Mouse (Mus musculus): ENCODE measurements around the gene Galnt3. TPM values are rescaled to one million over a fixed set of nuclear protein-coding genes. Genes with fewer than 3 reads are reported as not detected.

The Galnt3 gene
- 0.66 and 1.3 TPM in 2 replicates for polyA plus RNA-seq (2012; rRNA removed)

DNA sequence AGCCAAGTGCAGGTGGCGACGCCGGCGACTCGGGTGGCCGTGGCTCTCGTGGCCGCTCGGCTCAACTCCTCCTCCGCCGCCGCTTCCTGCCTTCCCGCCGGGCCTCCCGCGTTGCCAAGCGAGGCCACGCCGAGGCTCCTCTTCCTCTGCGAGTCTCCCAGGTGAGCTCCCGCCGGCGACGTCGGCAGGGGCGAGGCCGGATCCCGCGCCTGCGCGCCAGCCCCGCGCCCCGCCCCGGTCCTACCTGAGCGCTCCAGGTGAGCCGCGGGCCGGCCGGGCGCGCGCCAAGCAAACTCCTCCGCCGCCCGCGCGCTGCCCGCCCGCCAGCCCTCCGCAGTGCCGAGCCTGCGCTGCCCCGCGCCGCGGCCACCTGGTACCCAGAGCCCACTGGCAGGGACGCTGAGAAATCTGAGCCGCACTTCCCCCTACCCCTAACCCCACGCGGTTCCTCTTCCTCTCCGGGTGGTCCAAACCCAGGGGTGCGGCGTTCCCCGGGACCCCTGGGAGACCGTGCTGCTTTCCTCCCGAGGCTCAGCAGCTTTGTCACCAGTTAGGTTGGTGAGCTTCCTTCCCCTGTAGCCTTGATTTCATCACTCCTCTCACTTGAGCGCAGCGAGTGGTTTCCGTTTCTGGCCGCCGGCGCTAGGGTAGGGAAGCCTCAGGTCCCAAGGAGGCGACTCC lies at the start of gene Galnt3:
Gene Galnt3 (minus strand): TSS at position 404 of the 681 bp plus-strand sequence.
- Histone ChIP-seq H3K36me3 (ENCODE audit: control insufficient read depth, insufficient read depth, low read length) (no peaks in the 10 kb centered on the region), H3K27me3 (ENCODE audit: control insufficient read depth, insufficient read depth, low read length) (0 out of 2 replicates have a peak, but pooled peaks cover 3% of the 10 kb centered on the region), H3K4me1 (replicated peaks; ENCODE audit: control insufficient read depth, insufficient read depth, low read length) (peaks cover 15% of the 10 kb centered on the region), H3K27ac (ENCODE audit: control insufficient read depth, insufficient read depth, low read length) (no peak within 1 kb of the TSS), H3K4me3 (ENCODE audit: control insufficient read depth, insufficient read depth, low read length) (peak within 1 kb of the TSS; percentile 42)
- WGBS, result under 1% methylated on average over 74 of the region's 74 CpGs
- peak; percentile 18 for DNase-seq
- no peak for TF ChIP-seq POLR2A (IDR thresholded peaks at IDR 0.05; ENCODE audit: control insufficient read depth, extremely low read depth, insufficient read depth, low read length, poor library complexity)
- no peak for TF ChIP-seq CTCF (IDR thresholded peaks at IDR 0.05; ENCODE audit: borderline replicate concordance, control insufficient read depth, extremely low read depth, insufficient read depth, low read length, poor library complexity)

DNA sequence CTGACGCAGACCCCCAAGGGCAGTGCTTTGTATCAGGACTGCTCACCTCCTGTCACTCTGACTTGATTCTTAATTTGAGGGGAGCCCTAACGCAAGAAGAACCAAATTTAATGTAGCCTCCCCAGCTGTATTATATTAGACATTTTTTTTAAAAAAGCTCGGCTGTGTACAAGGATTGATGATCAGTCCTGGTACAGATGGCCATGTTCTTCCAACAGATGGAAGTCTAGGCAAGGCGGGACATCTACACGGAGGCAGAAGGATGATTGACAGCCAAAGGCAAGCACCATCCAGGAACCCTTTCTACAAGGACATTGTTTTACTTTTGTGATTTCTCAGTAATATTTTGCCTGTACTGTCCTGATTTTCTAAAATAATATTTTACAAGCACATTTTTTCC lies 48.3 kb upstream of the Galnt3 start:
- WGBS, result 93% methylated on average over 5 of the region's 5 CpGs
- no peak overlapping the region for H3K27ac ChIP-seq (ENCODE audit: control insufficient read depth, insufficient read depth, low read length)
- DNase-seq, result no peak
- no peaks in the 10 kb centered on the region for H3K36me3 ChIP-seq (ENCODE audit: control insufficient read depth, insufficient read depth, low read length)
- no peaks in the 10 kb centered on the region for H3K4me1 ChIP-seq (replicated peaks; ENCODE audit: control insufficient read depth, insufficient read depth, low read length)
- H3K27me3 ChIP-seq (ENCODE audit: control insufficient read depth, insufficient read depth, low read length), result no peaks in the 10 kb centered on the region
- TF ChIP-seq CTCF (IDR thresholded peaks at IDR 0.05; ENCODE audit: borderline replicate concordance, control insufficient read depth, extremely low read depth, insufficient read depth, low read length, poor library complexity), result no peak
- no peak for TF ChIP-seq POLR2A (IDR thresholded peaks at IDR 0.05; ENCODE audit: control insufficient read depth, extremely low read depth, insufficient read depth, low read length, poor library complexity)
- H3K4me3 ChIP-seq (ENCODE audit: control insufficient read depth, insufficient read depth, low read length), result no peak overlapping the region

DNA sequence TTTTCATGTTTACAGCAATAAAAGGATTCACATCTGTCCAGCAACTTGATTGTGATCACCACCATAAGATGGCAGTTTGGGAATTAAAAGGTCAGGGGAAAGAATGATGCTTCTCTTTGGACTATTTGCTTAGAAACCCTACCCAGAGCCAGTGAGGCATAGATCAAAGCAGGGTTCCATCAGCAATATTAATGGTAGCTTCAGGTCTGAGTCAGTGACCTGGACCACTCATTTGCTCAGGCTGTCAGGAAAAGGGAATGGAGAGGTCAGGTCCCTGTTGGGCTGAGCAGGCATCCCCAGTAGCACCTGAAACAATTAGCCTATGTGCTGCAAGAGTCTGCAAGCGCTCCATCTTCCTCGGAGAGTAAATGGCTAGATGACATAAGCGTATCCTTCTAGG lies 46.8 kb upstream of the Galnt3 start:
- Histone ChIP-seq H3K36me3 (ENCODE audit: control insufficient read depth, insufficient read depth, low read length) (no peaks in the 10 kb centered on the region), H3K27me3 (ENCODE audit: control insufficient read depth, insufficient read depth, low read length) (no peaks in the 10 kb centered on the region), H3K27ac (ENCODE audit: control insufficient read depth, insufficient read depth, low read length) (no peak overlapping the region), H3K4me1 (replicated peaks; ENCODE audit: control insufficient read depth, insufficient read depth, low read length) (no peaks in the 10 kb centered on the region), H3K4me3 (ENCODE audit: control insufficient read depth, insufficient read depth, low read length) (no peak overlapping the region)
- TF ChIP-seq POLR2A (IDR thresholded peaks at IDR 0.05; ENCODE audit: control insufficient read depth, extremely low read depth, insufficient read depth, low read length, poor library complexity), result no peak
- no peak for DNase-seq
- WGBS, result 96% methylated on average over 3 of the region's 3 CpGs

DNA sequence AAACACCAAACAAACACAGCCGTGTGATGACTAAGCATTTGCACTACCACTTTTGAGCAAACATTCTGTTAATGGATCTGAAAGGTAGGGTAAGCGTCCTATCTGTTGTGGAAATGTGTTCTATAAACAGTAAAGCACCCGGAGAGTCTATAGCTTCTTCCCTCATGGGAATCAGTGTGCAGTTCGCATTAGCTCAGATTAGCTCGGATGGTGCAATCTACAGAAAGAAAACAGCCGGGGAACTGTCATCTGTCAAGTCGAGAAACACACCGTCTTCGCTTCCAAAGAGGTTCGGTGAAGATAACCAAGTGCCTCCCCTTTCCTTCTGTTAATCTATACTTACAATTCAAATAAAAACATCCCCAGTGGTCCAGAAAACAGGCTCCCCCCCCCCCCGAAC lies 45.9 kb upstream of the Galnt3 start:
- TF ChIP-seq POLR2A (IDR thresholded peaks at IDR 0.05; ENCODE audit: control insufficient read depth, extremely low read depth, insufficient read depth, low read length, poor library complexity), result no peak
- TF ChIP-seq CTCF (IDR thresholded peaks at IDR 0.05; ENCODE audit: borderline replicate concordance, control insufficient read depth, extremely low read depth, insufficient read depth, low read length, poor library complexity), result no peak
- Histone ChIP-seq H3K4me1 (replicated peaks; ENCODE audit: control insufficient read depth, insufficient read depth, low read length) (no peaks in the 10 kb centered on the region), H3K27ac (ENCODE audit: control insufficient read depth, insufficient read depth, low read length) (no peak overlapping the region), H3K36me3 (ENCODE audit: control insufficient read depth, insufficient read depth, low read length) (no peaks in the 10 kb centered on the region), H3K27me3 (ENCODE audit: control insufficient read depth, insufficient read depth, low read length) (no peaks in the 10 kb centered on the region), H3K4me3 (ENCODE audit: control insufficient read depth, insufficient read depth, low read length) (no peak overlapping the region)
- WGBS, result 86% methylated on average over 11 of the region's 11 CpGs
- no peak for DNase-seq

DNA sequence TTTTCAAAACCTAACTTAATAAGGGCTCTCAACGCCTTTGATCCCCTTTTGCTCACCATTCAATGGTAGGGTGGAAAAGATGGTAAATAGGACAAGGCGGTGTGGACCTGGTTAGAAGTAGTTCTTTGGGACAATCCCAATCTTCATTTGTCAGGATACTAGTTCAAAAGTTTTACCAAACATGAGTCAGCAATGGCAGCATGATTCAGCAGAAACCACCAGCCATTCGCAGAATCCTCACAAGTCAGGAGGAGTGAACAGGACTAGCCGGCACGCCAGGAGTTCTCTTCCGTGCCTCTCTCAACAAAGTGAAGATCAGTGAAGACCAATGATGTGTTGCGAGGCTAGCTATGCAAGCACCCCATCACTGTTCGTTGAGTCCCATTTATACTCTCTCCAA lies 40.2 kb upstream of the Galnt3 start:
- WGBS, result 96% methylated on average over 8 of the region's 8 CpGs
- DNase-seq, result no peak

DNA sequence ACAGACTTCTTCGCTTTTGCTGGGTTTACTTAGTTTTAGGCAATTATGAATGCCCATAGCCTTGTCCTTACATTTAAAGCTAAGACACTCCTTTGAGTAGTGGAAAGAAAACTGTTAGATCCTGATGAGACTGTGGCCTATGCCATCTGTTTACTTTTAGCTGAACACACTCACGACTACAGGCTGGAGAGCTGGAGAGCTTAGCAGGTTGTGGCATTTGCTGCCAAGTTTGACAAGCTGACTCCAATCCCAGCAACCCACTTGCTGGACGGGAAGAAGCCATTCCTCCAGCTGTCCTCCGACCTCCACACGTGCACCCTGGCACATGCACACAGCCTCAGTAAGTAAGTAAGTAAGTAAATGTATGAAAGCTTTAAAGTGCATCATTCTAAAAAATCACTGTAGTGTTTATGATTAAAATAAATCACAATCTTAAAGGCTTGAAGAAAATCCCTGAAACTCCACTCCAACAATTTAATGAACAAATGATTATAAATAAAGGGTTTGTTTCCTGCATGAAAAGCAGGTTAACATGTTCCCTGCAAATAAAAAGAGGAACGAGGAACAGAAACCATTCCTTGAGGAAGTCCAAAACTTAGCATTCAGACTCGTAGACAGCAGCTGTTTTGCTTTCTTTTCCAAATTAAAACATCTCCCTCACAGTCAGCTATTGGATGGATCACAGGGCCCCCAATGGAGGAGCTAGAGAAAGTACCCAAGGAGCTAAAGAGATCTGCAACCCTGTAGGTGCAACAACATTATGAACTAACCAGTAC lies 33.5 kb upstream of the Galnt3 start:
- no peaks in the 10 kb centered on the region for H3K4me1 ChIP-seq (replicated peaks; ENCODE audit: control insufficient read depth, insufficient read depth, low read length)
- no peak overlapping the region for H3K4me3 ChIP-seq (ENCODE audit: control insufficient read depth, insufficient read depth, low read length)
- no peak for DNase-seq
- no peaks in the 10 kb centered on the region for H3K27me3 ChIP-seq (ENCODE audit: control insufficient read depth, insufficient read depth, low read length)
- no peaks in the 10 kb centered on the region for H3K36me3 ChIP-seq (ENCODE audit: control insufficient read depth, insufficient read depth, low read length)
- H3K27ac ChIP-seq (ENCODE audit: control insufficient read depth, insufficient read depth, low read length), result no peak overlapping the region
- no peak for TF ChIP-seq POLR2A (IDR thresholded peaks at IDR 0.05; ENCODE audit: control insufficient read depth, extremely low read depth, insufficient read depth, low read length, poor library complexity)
- no peak for TF ChIP-seq CTCF (IDR thresholded peaks at IDR 0.05; ENCODE audit: borderline replicate concordance, control insufficient read depth, extremely low read depth, insufficient read depth, low read length, poor library complexity)
- WGBS, result 81% methylated on average over 7 of the region's 7 CpGs

More for the DNA sequence above, 40.2 kb upstream of the Galnt3 start:
- TF ChIP-seq CTCF (IDR thresholded peaks at IDR 0.05; ENCODE audit: borderline replicate concordance, control insufficient read depth, extremely low read depth, insufficient read depth, low read length, poor library complexity), result no peak
- no peak for TF ChIP-seq POLR2A (IDR thresholded peaks at IDR 0.05; ENCODE audit: control insufficient read depth, extremely low read depth, insufficient read depth, low read length, poor library complexity)
- Histone ChIP-seq H3K4me3 (ENCODE audit: control insufficient read depth, insufficient read depth, low read length) (no peak overlapping the region), H3K27me3 (ENCODE audit: control insufficient read depth, insufficient read depth, low read length) (no peaks in the 10 kb centered on the region), H3K36me3 (ENCODE audit: control insufficient read depth, insufficient read depth, low read length) (no peaks in the 10 kb centered on the region), H3K4me1 (replicated peaks; ENCODE audit: control insufficient read depth, insufficient read depth, low read length) (no peaks in the 10 kb centered on the region), H3K27ac (ENCODE audit: control insufficient read depth, insufficient read depth, low read length) (no peak overlapping the region)
